Mouse (Mus musculus) heart, adult 2 months (tissue): ENCODE measurements at regions not wholly inside any gene's neighbourhood (a gene's known extent, or its start where the extent isn't known, plus 50 kb on each side); places are given as distances from the start of the nearest gene placed in this dataset.

Experiments used
- CTCF ChIP-seq: fragments of 200-600 bp; IDR thresholded peaks from 2 replicates; pipeline ENCODE4 v1.8.1; 2022; ENCODE audit warnings: antibody characterized with exemption, mild to moderate bottlenecking, moderate library complexity
- EP300 ChIP-seq: fragments of 200-500 bp; IDR thresholded peaks from 2 replicates; pipeline ENCODE4 v1.6.1; 2011; ENCODE audit warnings: low read depth, low read length, control low read depth; ENCODE audit not compliant: insufficient read depth
- POLR2A ChIP-seq: fragments of 200-500 bp; IDR thresholded peaks from 2 replicates; pipeline ENCODE4 v1.6.1; 2011; ENCODE audit warnings: mild to moderate bottlenecking, low read depth, low read length, control low read depth; ENCODE audit not compliant: insufficient read depth

GRCm38 (mm10) chr7:63990312-63991028 lies 51.8 kb upstream of the Klf13 start:
- no peak for TF ChIP-seq CTCF
- TF ChIP-seq POLR2A, result no peak
- no peak for TF ChIP-seq EP300
